ENCODE assay signal across 34 mouse cellular contexts in genomic region chr1:103076645-103077044, GRCm38 (mm10).
"Had no signal": no experiment of that assay in that cellular context is flagged by ENCODE, and none has a peak within 500 bp of the region (broad histone marks: within the 10 kb centered on the region; RNA-seq: fewer than 3 reads in every experiment).

No protein-coding gene starts in this region.

- H3K4me3 ChIP-seq: heart, embryonic 12.5 days; heart, embryonic 13.5 days; heart, embryonic 15.5 days; hindbrain, embryonic 10.5 days; hindbrain, embryonic 12.5 days; hindbrain, embryonic 13.5 days; hindbrain, embryonic 15.5 days; intestine, embryonic 15.5 days; kidney, embryonic 15.5 days; layer of hippocampus, adult 2 months; left cerebral cortex, adult 2 months had no signal

- H3K9ac ChIP-seq: heart, embryonic 12.5 days; heart, embryonic 13.5 days; heart, embryonic 15.5 days; hindbrain, embryonic 12.5 days; hindbrain, embryonic 13.5 days; hindbrain, embryonic 14.5 days; hindbrain, embryonic 15.5 days; intestine, embryonic 15.5 days; kidney, embryonic 15.5 days had no signal

- ATAC-seq: hindbrain, embryonic 16.5 days; hindbrain, postnatal 0 days; inflammation-experienced regulatory T-cells, adult 6 months; intestine, embryonic 15.5 days; intestine, embryonic 16.5 days; intestine, postnatal 0 days had no signal

- H3K9me3 ChIP-seq: heart, embryonic 13.5 days; heart, embryonic 15.5 days; hindbrain, embryonic 10.5 days; hindbrain, embryonic 12.5 days; hindbrain, embryonic 13.5 days; hindbrain, embryonic 15.5 days; intestine, embryonic 15.5 days; kidney, embryonic 15.5 days had no signal

- H3K27me3 ChIP-seq: heart, embryonic 12.5 days; heart, embryonic 13.5 days; heart, embryonic 15.5 days; hindbrain, embryonic 12.5 days; hindbrain, embryonic 13.5 days; hindbrain, embryonic 15.5 days; intestine, embryonic 15.5 days; kidney, embryonic 15.5 days had no signal

- H3K27ac ChIP-seq: heart, embryonic 13.5 days; heart, embryonic 15.5 days; hindbrain, embryonic 10.5 days; hindbrain, embryonic 12.5 days; hindbrain, embryonic 13.5 days; hindbrain, embryonic 14.5 days; hindbrain, embryonic 15.5 days; hindbrain, postnatal 0 days; intestine, embryonic 15.5 days; kidney, embryonic 15.5 days; kidney, postnatal 0 days; layer of hippocampus, adult 2 months; left cerebral cortex, adult 2 months had no signal

- H3K4me2 ChIP-seq: heart, embryonic 12.5 days; heart, embryonic 13.5 days; heart, embryonic 15.5 days; hindbrain, embryonic 12.5 days; hindbrain, embryonic 13.5 days; hindbrain, embryonic 14.5 days; hindbrain, embryonic 15.5 days; intestine, embryonic 15.5 days; kidney, embryonic 15.5 days had no signal

- H3K36me3 ChIP-seq: heart, embryonic 12.5 days; heart, embryonic 13.5 days; heart, embryonic 15.5 days; hindbrain, embryonic 10.5 days; hindbrain, embryonic 12.5 days; hindbrain, embryonic 13.5 days; hindbrain, embryonic 15.5 days; intestine, embryonic 15.5 days; kidney, embryonic 15.5 days had no signal

- H3K4me1 ChIP-seq: heart, embryonic 12.5 days; heart, embryonic 13.5 days; heart, embryonic 15.5 days; hindbrain, embryonic 10.5 days; hindbrain, embryonic 12.5 days; hindbrain, embryonic 13.5 days; hindbrain, embryonic 15.5 days; intestine, embryonic 15.5 days; kidney, embryonic 15.5 days had no signal

- DNase-seq: heart, postnatal 10 days; heart, postnatal 14 days; heart, postnatal 36 days; heart, postnatal 4 days; kidney, adult 11 months; kidney, adult 18-20 months; kidney, adult 2 months; kidney, adult 8-10 months; kidney, adult 9 months; kidney, postnatal 10 days; kidney, postnatal 14 days; kidney, postnatal 25 days; kidney, postnatal 36 days; kidney, postnatal 4 days; layer of hippocampus, adult 9-11 months; layer of hippocampus, postnatal 36 days had no signal
